Mouse (Mus musculus): ENCODE data around the gene Slc23a4. TPM values are rescaled to one million over a fixed set of nuclear protein-coding genes. Genes with fewer than 3 reads are reported as not detected.
A peak's percentile ranks its signal among the peaks of the same experiment; 100 is the strongest.

The Slc23a4 gene
- polyA plus RNA-seq, 1 experiment from 2014 or later: 0.53 TPM

- Histone ChIP-seq H3K4me2 (ENCODE audit: low read depth, low read length) (no peak overlapping the region), H3K36me3 (ENCODE audit: control insufficient read depth, insufficient read depth, low read length) (no peaks in the 10 kb centered on the region), H3K9ac (ENCODE audit: low read depth, low read length) (no peak overlapping the region), H3K27ac (replicated peaks; ENCODE audit: low read depth, low read length) (no peak overlapping the region), H3K4me3 (ENCODE audit: low read depth, low read length) (no peak overlapping the region), H3K27me3 (replicated peaks; ENCODE audit: control insufficient read depth, insufficient read depth, low read length) (no peaks in the 10 kb centered on the region), H3K9me3 (ENCODE audit: control insufficient read depth, low read length) (no peaks in the 10 kb centered on the region), H3K4me1 (ENCODE audit: control insufficient read depth, insufficient read depth, low read length) (no peaks in the 10 kb centered on the region)
- WGBS: 67% methylated on average over 5 of the region's 5 CpGs
- DNase-seq (ENCODE audit: low spot score) (no peak), ATAC-seq (ENCODE audit: low read depth) (no peak)
These were observed 51.5 kb downstream of the Slc23a4 start for GRCm38 (mm10) chr6:34936743-34937142.

GRCm38 (mm10) chr6:34932633-34933032 lies 55.6 kb downstream of the Slc23a4 start:
- H3K4me3 ChIP-seq (ENCODE audit: low read depth, low read length): no peak overlapping the region
- H3K36me3 ChIP-seq (ENCODE audit: control insufficient read depth, insufficient read depth, low read length): no peaks in the 10 kb centered on the region
- H3K27ac ChIP-seq (replicated peaks; ENCODE audit: low read depth, low read length): no peak overlapping the region
- no peak overlapping the region for H3K4me2 ChIP-seq (ENCODE audit: low read depth, low read length)
- ATAC-seq (ENCODE audit: low read depth) (no peak), DNase-seq (ENCODE audit: low spot score) (no peak)
- H3K9me3 ChIP-seq (ENCODE audit: control insufficient read depth, low read length): no peaks in the 10 kb centered on the region
- H3K4me1 ChIP-seq (ENCODE audit: control insufficient read depth, insufficient read depth, low read length): no peaks in the 10 kb centered on the region
- no peaks in the 10 kb centered on the region for H3K27me3 ChIP-seq (replicated peaks; ENCODE audit: control insufficient read depth, insufficient read depth, low read length)
- H3K9ac ChIP-seq (ENCODE audit: low read depth, low read length): no peak overlapping the region
- 82% methylated on average over 1 of the region's 1 CpGs for WGBS

GRCm38 (mm10) chr6:34927594-34927993 lies 60.6 kb downstream of the Slc23a4 start:
- Histone ChIP-seq H3K27me3 (replicated peaks; ENCODE audit: control insufficient read depth, insufficient read depth, low read length) (no peaks in the 10 kb centered on the region), H3K4me3 (ENCODE audit: low read depth, low read length) (no peak overlapping the region), H3K9ac (ENCODE audit: low read depth, low read length) (no peak overlapping the region), H3K9me3 (ENCODE audit: control insufficient read depth, low read length) (no peaks in the 10 kb centered on the region), H3K4me1 (ENCODE audit: control insufficient read depth, insufficient read depth, low read length) (no peaks in the 10 kb centered on the region), H3K36me3 (ENCODE audit: control insufficient read depth, insufficient read depth, low read length) (no peaks in the 10 kb centered on the region), H3K4me2 (ENCODE audit: low read depth, low read length) (no peak overlapping the region), H3K27ac (replicated peaks; ENCODE audit: low read depth, low read length) (no peak overlapping the region)
- no peak for ATAC-seq (ENCODE audit: low read depth)
- DNase-seq (ENCODE audit: low spot score): no peak
- WGBS: 88% methylated on average over 8 of the region's 8 CpGs

GRCm38 (mm10) chr6:34927156-34927555 lies 61.0 kb downstream of the Slc23a4 start:
- WGBS: 44% methylated on average over 4 of the region's 4 CpGs
- H3K9me3 ChIP-seq (ENCODE audit: control insufficient read depth, low read length): no peaks in the 10 kb centered on the region
- no peak overlapping the region for H3K4me3 ChIP-seq (ENCODE audit: low read depth, low read length)
- H3K9ac ChIP-seq (ENCODE audit: low read depth, low read length): no peak overlapping the region
- ATAC-seq (ENCODE audit: low read depth) (no peak), DNase-seq (ENCODE audit: low spot score) (peak; percentile 56)
- no peak overlapping the region for H3K27ac ChIP-seq (replicated peaks; ENCODE audit: low read depth, low read length)
- H3K36me3 ChIP-seq (ENCODE audit: control insufficient read depth, insufficient read depth, low read length): no peaks in the 10 kb centered on the region
- no peak overlapping the region for H3K4me2 ChIP-seq (ENCODE audit: low read depth, low read length)
- H3K4me1 ChIP-seq (ENCODE audit: control insufficient read depth, insufficient read depth, low read length): no peaks in the 10 kb centered on the region
- H3K27me3 ChIP-seq (replicated peaks; ENCODE audit: control insufficient read depth, insufficient read depth, low read length): no peaks in the 10 kb centered on the region

GRCm38 (mm10) chr6:34921941-34922340 lies 66.3 kb downstream of the Slc23a4 start:
- Histone ChIP-seq H3K27me3 (replicated peaks; ENCODE audit: control insufficient read depth, insufficient read depth, low read length) (no peaks in the 10 kb centered on the region), H3K4me2 (ENCODE audit: low read depth, low read length) (no peak overlapping the region), H3K9ac (ENCODE audit: low read depth, low read length) (no peak overlapping the region), H3K36me3 (ENCODE audit: control insufficient read depth, insufficient read depth, low read length) (no peaks in the 10 kb centered on the region), H3K4me3 (ENCODE audit: low read depth, low read length) (no peak overlapping the region), H3K27ac (replicated peaks; ENCODE audit: low read depth, low read length) (no peak overlapping the region), H3K4me1 (ENCODE audit: control insufficient read depth, insufficient read depth, low read length) (no peaks in the 10 kb centered on the region), H3K9me3 (ENCODE audit: control insufficient read depth, low read length) (no peaks in the 10 kb centered on the region)
- DNase-seq (ENCODE audit: low spot score): no peak
- peak; percentile 41; the same call in 1 of the 2 replicates for ATAC-seq (ENCODE audit: low read depth)
- 49% methylated on average over 12 of the region's 14 CpGs for WGBS

GRCm38 (mm10) chr6:34920631-34921030 lies 67.6 kb downstream of the Slc23a4 start:
- Histone ChIP-seq H3K4me2 (ENCODE audit: low read depth, low read length) (no peak overlapping the region), H3K36me3 (ENCODE audit: control insufficient read depth, insufficient read depth, low read length) (no peaks in the 10 kb centered on the region), H3K9me3 (ENCODE audit: control insufficient read depth, low read length) (no peaks in the 10 kb centered on the region), H3K9ac (ENCODE audit: low read depth, low read length) (no peak overlapping the region), H3K4me3 (ENCODE audit: low read depth, low read length) (no peak overlapping the region), H3K4me1 (ENCODE audit: control insufficient read depth, insufficient read depth, low read length) (no peaks in the 10 kb centered on the region), H3K27ac (replicated peaks; ENCODE audit: low read depth, low read length) (no peak overlapping the region), H3K27me3 (replicated peaks; ENCODE audit: control insufficient read depth, insufficient read depth, low read length) (no peaks in the 10 kb centered on the region)
- 92% methylated on average over 12 of the region's 12 CpGs for WGBS
- ATAC-seq (ENCODE audit: low read depth) (no peak), DNase-seq (ENCODE audit: low spot score) (no peak)

- no peak within 1 kb of the TSS for H3K4me3 ChIP-seq (ENCODE audit: low read depth, low read length)
- no peaks in the 10 kb centered on the region for H3K27me3 ChIP-seq (replicated peaks; ENCODE audit: control insufficient read depth, insufficient read depth, low read length)
- no peaks in the 10 kb centered on the region for H3K36me3 ChIP-seq (ENCODE audit: control insufficient read depth, insufficient read depth, low read length)
- no peaks in the 10 kb centered on the region for H3K9me3 ChIP-seq (ENCODE audit: control insufficient read depth, low read length)
- H3K4me2 ChIP-seq (ENCODE audit: low read depth, low read length): no peak within 1 kb of the TSS
- H3K27ac ChIP-seq (replicated peaks; ENCODE audit: low read depth, low read length): no peak within 1 kb of the TSS
- ATAC-seq (ENCODE audit: low read depth) (no peak), DNase-seq (ENCODE audit: low spot score) (no peak)
- H3K4me1 ChIP-seq (ENCODE audit: control insufficient read depth, insufficient read depth, low read length): no peaks in the 10 kb centered on the region
- 40% methylated on average over 10 of the region's 10 CpGs for WGBS
- no peak within 1 kb of the TSS for H3K9ac ChIP-seq (ENCODE audit: low read depth, low read length)
These were observed 68.2 kb downstream of the Slc23a4 start, which contains the start of gene Stra8 for GRCm38 (mm10) chr6:34919956-34920355. Gene Stra8, plus strand, starts transcription at chr6:34920163.

- no peaks in the 10 kb centered on the region for H3K36me3 ChIP-seq (ENCODE audit: control insufficient read depth, insufficient read depth, low read length)
- no peak for DNase-seq (ENCODE audit: low spot score)
- H3K4me3 ChIP-seq (ENCODE audit: low read depth, low read length): no peak overlapping the region
- no peak overlapping the region for H3K4me2 ChIP-seq (ENCODE audit: low read depth, low read length)
- H3K9ac ChIP-seq (ENCODE audit: low read depth, low read length): no peak overlapping the region
- WGBS: 59% methylated on average over 7 of the region's 7 CpGs
- H3K9me3 ChIP-seq (ENCODE audit: control insufficient read depth, low read length): no peaks in the 10 kb centered on the region
- no peak overlapping the region for H3K27ac ChIP-seq (replicated peaks; ENCODE audit: low read depth, low read length)
- no peaks in the 10 kb centered on the region for H3K4me1 ChIP-seq (ENCODE audit: control insufficient read depth, insufficient read depth, low read length)
- ATAC-seq (ENCODE audit: low read depth): no peak
- no peaks in the 10 kb centered on the region for H3K27me3 ChIP-seq (replicated peaks; ENCODE audit: control insufficient read depth, insufficient read depth, low read length)
These were observed 69.1 kb downstream of the Slc23a4 start for GRCm38 (mm10) chr6:34919146-34919545.

- no peaks in the 10 kb centered on the region for H3K9me3 ChIP-seq (ENCODE audit: control insufficient read depth, low read length)
- 83% methylated on average over 3 of the region's 3 CpGs for WGBS
- peaks cover 6% of the 10 kb centered on the region; the same call in 1 of the 2 replicates for H3K4me1 ChIP-seq (ENCODE audit: control insufficient read depth, insufficient read depth, low read length)
These were observed 73.7 kb downstream of the Slc23a4 start for GRCm38 (mm10) chr6:34914462-34914861.

More at GRCm38 (mm10) chr6:34914462-34914861, 73.7 kb downstream of the Slc23a4 start:
- no peak overlapping the region for H3K27ac ChIP-seq (replicated peaks; ENCODE audit: low read depth, low read length)
- H3K9ac ChIP-seq (ENCODE audit: low read depth, low read length): no peak overlapping the region
- H3K27me3 ChIP-seq (replicated peaks; ENCODE audit: control insufficient read depth, insufficient read depth, low read length): no peaks in the 10 kb centered on the region
- H3K4me3 ChIP-seq (ENCODE audit: low read depth, low read length): no peak overlapping the region
- no peaks in the 10 kb centered on the region for H3K36me3 ChIP-seq (ENCODE audit: control insufficient read depth, insufficient read depth, low read length)
- ATAC-seq (ENCODE audit: low read depth): no peak
- no peak for DNase-seq (ENCODE audit: low spot score)
- no peak overlapping the region for H3K4me2 ChIP-seq (ENCODE audit: low read depth, low read length)

Data from embryonic facial prominence, embryonic 14.5 days (tissue).